Mouse (Mus musculus) left cerebral cortex, postnatal 14 days (tissue): ENCODE measurements around the gene Igfbp4. TPM values are rescaled to one million over a fixed set of nuclear protein-coding genes. Genes with fewer than 3 reads are reported as not detected.

Experiments
- DNase-seq, 2 experiments: peaks; one replicate each; pipeline ENCODE4 v3.0.0; 2021 to 2022; ENCODE audit warnings: low spot score in 2 of 2, mixed read lengths in 1 of 2
- intact Hi-C: fragments of 180-260 bp; cut with DNase I; formaldehyde crosslinking; loops from one replicate; pipeline ENCODE4 v1.15.1; 2025
- total RNA-seq, 2 experiments: library from RNA; stranded (reverse); gene quantifications; 2 replicates each; pipeline ENCODE4 v1.2.3; 2021

Gene Igfbp4
- total RNA-seq, 2 experiments from 2014 or later: 98.7 to 107 TPM

DNA sequence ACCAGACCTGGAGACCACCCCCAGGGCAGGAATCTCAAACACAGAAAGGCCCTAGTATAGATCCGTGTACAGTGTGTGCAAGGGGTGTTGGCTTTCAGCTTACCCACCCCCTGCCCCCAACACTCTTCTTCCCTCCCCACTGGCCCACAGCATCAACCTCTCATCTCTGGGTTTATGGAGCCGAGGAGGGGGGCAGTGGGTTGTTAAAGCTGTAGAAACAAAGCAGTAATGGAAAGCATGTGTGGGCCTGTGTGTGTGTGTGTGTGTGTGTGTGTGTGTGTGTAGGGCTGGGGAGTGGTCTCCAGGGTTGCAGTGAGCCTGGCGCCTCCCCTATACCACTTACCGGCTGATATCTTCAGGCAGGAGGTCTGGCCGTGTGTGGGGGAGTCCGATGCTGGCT lies 30.8 kb downstream of the Igfbp4 start:
- DNase-seq: no peak
- intact Hi-C loops: no loop called here

DNA sequence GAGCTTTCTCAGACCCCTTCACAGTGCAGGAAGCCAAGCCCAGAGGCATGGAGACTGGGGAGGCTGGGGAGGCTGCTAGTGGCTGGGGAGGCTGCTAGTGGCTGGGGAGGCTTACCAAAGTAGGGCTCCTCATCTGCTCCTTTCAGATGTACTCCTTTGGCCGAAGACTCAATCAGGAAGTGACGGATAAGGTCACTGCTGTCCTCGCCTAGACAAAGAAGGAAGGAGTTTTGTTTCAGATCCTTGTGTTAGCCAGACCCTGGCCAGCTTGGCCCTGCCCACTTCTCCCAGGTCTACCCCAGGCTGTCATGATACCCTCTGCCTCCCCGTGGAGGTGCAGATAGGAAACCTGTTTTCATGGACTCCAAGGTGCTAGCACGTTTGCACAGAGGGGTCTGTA lies 32.7 kb downstream of the Igfbp4 start:
- intact Hi-C loops: no loop called here
- no peak for DNase-seq

DNA sequence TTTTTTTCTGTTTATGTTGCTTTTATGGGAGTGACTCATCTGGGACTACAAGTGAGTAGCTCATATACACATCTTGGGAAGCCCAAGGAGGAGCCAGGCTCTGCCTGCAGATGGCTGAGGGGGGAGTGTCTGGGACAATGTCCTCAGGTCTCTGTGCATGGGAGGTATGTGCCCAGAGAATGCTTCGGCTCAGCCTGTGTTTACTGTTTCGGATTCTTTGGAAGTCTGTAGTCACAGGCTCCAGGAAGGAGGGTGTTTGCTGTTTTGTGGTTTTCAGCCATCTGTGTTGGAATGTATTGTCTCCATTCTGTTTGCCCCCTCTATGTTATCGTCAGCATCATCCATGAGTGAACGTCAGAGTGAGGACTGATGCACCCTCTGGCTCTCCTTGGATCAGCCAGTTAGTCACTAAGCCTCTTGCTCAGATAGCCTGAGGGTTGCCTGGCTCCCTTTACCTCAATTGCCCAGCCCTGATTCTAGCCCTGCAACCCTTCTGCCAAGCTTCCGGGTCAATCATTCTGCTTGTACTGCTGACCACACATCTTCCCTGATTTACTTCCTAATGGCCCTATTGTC lies 35.8 kb downstream of the Igfbp4 start:
- intact Hi-C loops: no loop called here
- peak in 1 of 2 experiments; percentile 55 for DNase-seq

DNA sequence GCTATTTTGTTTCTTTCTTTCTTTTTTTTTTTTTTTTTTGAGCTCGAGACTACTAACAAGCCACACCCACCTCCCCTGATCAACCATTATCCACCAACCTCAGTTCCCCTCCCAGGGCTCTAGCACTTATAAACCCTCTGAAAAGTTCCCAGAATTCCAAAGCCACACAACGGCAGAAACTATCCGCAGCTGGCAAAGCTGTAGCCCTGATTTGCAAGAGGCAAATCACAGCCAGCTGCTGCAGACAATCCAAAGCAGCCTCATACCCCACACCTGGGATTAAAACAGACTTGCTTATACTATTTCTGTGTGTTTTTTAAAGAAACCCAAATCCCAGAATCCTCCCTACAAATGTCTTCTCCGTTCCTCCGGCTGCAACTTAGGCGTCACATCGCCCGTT lies 36.8 kb downstream of the Igfbp4 start:
- no peak for DNase-seq
- intact Hi-C loops: no loop called here

DNA sequence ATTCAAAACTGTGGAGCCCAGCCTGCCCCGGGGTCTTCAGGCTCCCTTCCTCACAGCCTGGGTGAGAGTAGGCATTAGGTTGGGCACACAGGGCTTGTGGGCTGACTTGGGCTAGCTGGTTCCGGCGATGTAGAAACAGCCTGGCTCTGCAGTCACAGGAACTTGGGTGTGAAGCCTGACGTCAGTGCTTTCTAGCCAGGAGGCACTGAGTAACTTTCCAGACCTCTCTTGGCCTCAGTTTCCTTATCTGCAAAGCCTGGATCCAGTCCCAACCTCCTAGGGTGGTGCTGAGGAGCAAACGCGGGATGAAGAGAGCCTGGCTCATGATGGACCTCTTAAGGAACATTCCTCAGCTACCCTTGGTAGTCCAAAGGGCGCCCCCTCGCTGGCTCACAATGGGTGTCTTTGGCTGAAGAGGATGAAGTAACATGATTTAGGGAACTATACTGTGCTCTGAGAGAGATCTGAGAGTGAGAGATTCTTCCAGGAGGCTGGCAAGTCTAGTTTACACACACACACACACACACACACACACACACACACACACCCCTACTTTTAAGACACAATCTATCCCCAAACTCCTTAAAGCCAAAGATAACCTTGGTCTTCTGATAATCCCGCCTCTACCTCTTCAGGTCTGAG lies 40.0 kb downstream of the Igfbp4 start:
- no peak for DNase-seq
- intact Hi-C loops: no loop called here

DNA sequence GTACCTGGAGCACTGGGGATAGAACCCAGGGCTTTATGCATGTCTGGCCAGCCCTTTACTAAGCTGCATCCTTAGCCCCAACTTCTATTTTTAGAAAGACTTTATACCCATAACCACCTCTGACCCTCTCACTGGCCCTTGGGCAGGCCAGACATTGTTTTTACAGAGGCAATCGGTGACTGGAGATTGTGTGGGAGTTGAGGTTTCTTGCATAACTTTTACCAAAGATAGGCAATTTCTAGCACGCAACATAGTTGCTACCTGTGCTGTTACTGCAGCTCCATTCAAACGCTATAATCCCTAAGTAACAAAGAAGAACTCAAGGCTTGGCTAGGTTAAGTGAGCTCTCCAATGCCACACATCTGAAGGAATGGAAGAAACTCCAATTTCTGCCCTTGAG lies 40.5 kb downstream of the Igfbp4 start:
- no peak for DNase-seq
- intact Hi-C loops: no loop called here

DNA sequence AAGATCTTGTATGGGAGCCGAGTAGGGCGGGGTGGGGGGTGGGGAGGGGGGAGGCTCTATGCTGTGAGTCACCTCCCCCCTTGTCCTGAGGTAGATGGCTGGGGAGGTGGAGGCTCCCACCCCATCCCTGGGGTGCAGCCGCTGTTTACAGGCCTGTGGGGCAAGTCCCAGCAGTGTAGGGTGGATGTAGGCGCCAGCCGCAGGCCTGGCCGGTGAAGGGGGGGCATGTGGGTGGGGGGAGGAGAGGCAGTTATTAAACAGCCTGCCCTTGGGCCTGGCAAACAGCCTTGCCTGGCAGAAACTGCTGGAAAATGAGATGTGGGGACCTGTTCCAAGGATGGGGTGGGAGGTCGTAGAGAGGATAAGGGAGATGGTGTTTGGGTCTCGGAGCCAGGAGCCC lies 41.1 kb downstream of the Igfbp4 start:
- DNase-seq: no peak
- intact Hi-C loops: no loop called here

DNA sequence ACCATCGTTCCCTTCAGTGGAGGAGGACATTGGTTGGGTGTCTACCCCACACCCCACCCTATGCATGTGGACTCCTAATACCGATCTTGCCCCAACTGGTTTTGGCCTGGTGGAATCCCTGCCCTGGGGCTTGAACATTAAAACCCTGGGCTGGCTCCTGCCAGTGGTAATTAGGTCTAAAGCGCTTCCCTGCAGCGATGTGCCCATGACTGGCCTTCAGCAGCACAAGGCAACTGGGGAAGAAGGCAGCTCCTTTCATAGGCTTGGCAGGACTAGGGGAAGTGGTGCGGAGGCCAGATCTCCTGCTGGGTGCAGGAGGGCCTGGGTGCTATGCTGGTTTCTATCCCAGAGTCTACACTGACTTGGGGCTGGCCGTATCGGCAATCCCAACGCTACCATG lies 42.5 kb downstream of the Igfbp4 start:
- DNase-seq: no peak
- intact Hi-C loops: no loop called here

DNA sequence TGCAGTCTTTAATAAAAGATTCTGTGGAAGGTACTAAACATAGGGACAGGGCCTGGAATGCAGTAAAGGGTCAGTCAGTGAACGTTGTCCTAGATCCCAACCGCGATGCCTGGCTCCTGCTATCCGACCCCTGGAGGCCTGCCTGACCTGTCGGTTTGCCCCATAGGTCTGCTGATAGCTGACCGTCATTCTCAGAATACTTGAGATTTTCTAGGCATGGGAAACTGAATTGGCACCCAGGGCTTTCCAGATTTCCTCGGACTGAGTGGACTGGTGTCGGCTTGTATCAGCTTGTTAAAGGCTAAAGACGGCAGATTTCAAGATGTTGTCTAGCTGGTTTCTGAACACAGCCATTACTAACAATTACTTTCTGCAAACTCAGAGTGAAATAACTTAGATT lies 43.3 kb downstream of the Igfbp4 start:
- no peak for DNase-seq
- intact Hi-C loops: no loop called here

DNA sequence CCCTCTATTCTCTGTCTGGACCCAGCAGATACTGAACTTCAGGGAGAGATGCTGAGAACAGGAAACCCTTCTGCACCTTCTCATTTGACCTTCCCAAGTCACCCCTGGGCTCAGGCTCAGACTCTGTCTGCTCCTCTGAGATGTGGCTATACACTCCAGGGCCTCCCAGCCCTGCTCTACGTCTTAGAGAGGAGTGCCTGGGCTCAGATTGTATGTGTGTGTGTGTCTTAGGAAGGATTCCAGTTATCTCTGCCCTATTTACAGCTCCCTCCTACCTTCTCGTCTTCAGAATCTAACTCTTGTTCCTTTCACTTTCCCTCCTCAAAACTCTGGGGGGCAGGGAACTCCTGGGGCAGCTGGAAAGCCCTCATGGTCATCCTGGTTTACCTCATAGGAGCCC lies 47.4 kb downstream of the Igfbp4 start:
- no peak for DNase-seq
- intact Hi-C loops: no loop called here

DNA sequence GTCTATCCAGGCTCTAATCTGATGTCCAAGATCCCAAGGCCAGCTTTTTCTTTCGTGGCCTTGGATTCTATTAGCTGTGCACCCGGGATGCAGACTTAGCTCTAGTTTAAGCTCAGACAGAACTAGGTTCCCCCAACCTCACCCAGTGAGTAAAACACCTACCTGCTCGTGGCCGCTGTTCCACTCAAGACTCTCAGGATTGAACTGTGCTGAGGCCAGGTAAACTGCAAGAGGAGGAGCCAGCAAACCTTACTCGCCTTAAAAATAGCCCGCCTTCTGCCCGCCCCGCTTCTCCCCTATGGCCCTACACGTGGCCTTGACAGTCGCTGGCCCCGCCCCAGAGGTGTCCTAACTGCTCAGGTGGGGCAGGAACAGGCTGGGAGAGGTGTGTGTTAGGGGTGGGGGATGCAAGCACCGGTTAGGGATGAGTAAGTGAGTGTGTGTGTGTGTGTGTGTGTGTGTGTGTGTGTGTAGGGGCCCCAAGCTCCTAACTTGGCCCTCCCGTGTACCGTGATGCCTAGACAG lies 48.1 kb downstream of the Igfbp4 start, which contains the start of gene Tns4:
Tns4 (minus strand) TSS at position 230 of the 525 bp plus-strand sequence.
- no peak for DNase-seq
- intact Hi-C loops: no loop called here

DNA sequence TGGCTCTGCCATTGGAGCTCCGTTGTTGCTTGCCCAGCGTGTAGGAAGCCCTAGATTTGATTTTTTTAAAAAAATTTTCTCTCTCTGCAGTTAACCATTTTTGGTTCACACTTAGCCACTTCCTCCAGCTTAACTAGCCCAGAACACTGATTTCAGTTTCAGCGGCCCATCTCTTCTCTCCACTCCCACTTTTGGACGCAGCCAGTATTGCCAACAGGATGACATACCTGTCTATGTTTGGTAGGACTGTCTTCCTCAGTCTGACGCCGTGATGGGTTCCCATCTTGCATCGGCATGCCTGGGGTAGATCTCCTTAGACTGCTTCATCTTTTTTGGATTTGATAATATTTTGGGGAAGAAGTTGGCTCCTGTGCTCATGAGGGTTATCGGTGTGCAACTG lies 49.3 kb downstream of the Igfbp4 start:
- intact Hi-C loops: no loop called here

DNA sequence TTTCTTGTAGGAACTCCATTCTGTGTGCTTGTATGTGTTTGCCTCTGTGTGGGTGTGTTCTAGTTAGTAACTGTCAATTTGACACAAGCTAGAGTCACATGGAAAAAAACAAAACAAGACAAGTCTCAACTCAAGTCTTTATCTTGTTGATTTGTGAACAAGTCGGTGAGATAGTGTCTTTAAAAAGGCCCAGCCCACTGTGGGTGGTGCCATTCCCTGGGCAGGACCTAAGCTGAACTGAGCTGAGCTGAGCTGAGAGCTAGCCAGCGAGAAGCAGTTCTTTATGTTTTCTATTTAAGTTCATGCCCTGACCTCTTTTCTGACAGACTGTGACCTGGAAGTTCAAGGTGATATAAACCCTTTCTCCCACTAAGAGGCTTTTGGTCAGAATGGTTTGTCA lies 50.6 kb downstream of the Igfbp4 start:
- no peak for DNase-seq
- intact Hi-C loops: no loop called here

More for the DNA sequence above, 49.3 kb downstream of the Igfbp4 start:
- DNase-seq: no peak

DNA sequence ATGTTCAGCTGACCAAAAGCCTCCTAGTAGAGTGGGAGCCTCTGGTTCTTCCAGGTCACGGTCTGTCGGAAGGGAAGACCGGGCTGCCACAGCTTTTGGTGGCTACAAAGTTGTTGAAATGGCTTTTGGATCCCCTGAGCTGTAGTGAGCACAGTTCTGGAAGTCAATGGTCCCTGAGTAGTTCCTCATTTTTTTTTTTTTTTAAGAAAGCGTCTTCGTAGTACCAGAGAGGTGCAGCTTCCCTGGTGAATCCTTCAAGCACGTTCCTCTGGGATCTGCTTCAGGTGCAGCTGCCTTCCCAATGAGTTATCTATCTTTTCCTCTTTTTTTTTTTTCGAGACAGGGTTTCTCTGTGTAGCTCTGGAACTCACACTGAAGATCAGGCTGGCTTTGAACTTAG lies 52.7 kb downstream of the Igfbp4 start:
- intact Hi-C loops: no loop called here
- no peak for DNase-seq

DNA sequence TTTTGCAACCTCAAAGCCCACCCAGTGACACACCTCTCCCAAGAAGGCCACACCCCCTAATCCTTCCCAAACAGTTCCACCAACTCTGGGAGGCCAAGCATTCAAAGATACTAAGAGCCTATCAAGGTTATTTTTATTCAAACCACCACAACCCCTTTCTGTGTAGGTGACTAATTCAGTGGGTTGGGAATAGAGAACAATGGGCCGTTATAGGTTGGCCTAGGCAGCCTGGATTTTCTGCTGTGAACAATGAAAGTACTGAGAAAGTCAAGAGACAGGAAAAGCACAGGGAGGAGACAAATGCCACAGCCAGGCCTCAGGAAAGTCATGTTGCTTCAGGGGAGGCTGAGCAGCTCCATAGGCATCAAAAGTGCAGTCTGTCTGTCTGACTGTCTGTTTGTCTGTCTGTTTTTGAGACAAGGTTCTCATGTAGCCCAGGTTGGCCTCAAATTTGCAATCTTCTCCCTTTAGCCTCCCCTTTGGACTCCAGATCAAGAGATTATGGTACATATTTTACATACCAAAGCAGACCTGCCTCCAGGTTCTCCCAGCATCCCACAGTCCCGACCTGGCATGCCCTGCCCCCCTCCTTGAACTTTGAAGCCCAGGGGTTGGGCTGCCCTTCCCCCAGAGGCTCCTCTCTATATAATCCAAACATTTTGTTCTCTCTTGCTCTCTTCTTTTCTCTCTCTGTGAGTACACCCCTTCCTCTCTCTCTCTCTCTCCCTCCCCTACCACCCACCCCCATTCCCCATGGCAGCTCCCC lies 54.0 kb downstream of the Igfbp4 start:
- intact Hi-C loops: no loop called here
- no peak for DNase-seq

DNA sequence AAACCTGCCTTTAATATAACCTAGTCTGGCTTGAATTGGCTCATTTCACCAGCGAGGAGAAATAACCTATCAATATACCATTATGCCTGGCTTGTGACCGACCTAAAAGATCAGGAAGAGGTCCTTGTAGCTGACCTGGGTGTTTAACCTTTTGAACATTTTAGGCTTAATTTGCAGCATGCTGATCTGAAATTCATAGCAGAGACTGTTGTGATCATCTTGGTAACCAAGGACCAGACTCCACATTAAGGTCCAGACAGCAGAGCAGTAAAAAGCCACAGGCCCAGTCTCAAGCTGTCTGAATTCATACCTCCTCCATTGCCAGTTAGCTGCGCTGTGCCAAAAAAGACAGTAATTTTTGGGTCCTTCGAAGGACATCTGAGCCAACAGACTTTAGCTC lies 54.7 kb downstream of the Igfbp4 start:
- intact Hi-C loops: no loop called here

DNA sequence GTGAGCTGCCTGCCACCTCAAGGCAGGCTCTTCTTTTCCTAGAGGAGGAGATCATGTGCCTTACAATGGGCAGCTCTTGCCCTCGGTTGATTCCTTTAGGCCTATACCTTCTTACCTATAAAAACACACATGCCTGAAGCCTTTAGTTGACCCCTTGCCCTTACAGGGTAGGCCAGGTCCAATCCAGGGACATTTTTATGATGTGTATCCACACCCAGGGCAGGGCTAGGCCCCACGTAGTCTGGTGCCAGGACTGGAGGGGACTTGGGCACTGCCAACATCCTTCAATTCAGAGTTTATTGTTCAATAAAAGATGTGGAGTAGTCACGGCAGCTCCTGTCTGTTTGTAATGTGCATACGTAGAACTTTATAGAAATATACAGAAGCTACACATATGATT lies 55.4 kb downstream of the Igfbp4 start:
- intact Hi-C loops: no loop called here
- no peak for DNase-seq

More for the DNA sequence above, 54.7 kb downstream of the Igfbp4 start:
- DNase-seq: no peak

DNA sequence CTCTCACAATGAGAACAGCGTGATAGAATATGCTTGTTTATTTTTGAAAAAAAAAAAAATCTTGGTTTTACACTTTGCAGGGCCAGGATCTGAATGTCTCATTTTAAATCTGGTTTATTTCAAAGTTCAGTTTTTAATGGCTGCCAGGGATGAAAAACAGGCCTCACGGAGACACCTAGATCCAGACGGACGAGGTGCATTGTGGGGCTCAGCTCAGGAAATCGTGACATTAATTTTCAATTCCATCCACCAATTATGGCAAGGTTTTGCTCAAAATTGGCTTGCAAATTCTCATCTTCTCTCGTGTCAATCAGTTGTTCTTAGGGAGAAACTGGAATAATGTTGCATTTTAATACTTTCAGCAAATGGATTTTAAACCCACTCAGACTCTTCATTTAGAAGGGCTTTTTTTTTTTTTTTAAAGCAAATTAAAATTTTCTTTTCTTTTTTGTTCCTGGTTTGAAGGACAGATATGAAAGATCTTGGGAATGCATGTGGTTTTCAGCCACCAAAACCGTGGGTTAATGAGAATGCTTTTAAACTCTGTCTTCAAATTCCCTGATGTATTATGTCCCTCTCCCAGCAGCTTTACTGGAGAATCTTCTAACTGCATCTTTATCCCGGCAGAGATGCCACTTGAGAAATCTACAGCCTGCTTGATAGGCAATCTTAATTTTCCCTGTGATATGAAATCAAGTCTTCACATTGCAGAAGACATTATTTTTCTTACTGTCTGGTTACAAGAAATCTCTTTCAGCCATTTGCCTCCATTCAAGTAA lies 56.1 kb downstream of the Igfbp4 start:
- peak in 1 of 2 experiments; percentile 46 for DNase-seq
- intact Hi-C loops: no loop called here

DNA sequence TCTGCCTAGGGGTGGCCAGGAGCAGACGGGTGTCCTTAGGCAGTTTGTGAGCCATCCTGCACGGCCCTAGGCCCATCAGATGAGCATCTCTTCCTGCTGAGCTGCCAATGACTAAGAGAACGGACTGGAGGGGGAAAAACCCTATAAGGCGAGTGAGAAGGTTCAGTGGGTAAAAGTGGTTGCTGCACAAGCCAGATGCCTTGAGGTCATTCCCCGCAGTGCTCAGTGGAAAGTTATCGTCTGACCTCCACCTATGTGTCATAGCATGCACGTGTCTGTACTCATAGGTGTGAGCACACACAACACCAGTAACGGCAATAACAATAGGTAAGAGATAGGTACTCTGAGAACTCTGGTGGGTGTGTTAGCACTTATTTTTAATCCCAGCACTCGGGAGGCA lies 57.9 kb downstream of the Igfbp4 start:
- intact Hi-C loops: no loop called here
- DNase-seq: no peak

DNA sequence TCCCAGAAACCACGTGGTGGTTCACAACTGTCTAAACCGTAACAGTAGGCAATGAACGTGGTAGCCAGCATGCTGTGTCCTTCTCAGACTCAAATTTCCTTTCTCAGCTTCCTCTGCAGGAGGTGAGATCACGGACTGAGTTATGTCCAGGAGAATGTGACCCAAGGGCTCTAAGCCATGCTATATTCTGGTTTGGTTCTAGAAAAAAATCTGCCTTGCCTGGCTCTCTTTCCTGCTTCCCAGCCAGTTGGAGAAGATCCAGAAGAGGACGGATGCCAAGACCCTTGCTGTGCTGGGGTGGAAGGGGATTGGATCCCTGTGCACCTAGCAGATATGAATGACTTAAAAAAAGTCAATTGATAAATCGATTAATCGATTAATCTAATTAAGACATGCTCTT lies 58.5 kb downstream of the Igfbp4 start:
- DNase-seq: no peak

More for the DNA sequence above, 58.5 kb downstream of the Igfbp4 start:
- intact Hi-C loops: no loop called here
